Mouse (Mus musculus) gonadal fat pad, adult 2 months (tissue): ENCODE results near the gene Stxbp5. TPM values are rescaled to one million over a fixed set of nuclear protein-coding genes. Genes with fewer than 3 reads are reported as not detected.

Experiments
- DNase-seq: peaks from one replicate; pipeline ENCODE4 v3.0.0-alpha.2; 2012; ENCODE audit warnings: low read depth
- polyA plus RNA-seq: library from polyadenylated mRNA; depleted of rRNA; stranded (reverse); fragments of >200 nt; gene quantifications from 2 replicates; pipeline ENCODE4 v1.2.3, GENCODE M21; 2012

The Stxbp5 gene
- polyA plus RNA-seq, 1 experiment = 11.6 TPM

DNA sequence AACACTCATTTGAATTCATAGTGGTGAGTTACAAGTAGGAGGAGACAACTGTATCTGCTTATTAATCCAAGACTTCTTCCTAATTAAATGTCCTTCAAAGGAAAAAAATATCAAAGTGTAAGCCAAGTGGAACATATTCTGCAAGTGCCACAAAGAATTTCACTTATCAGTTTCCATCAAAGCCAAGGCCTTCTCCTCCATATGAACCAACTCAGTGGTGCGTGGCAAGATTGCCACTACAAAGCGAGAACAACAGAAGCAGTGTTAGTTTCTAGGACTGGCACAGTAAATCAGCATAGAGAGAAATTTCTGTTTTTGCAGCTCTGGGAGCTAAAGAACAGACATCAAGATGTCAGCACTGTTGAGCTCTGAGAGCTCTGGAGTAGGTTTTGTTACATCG lies 41.4 kb downstream of the Stxbp5 start:
- no peak for DNase-seq

DNA sequence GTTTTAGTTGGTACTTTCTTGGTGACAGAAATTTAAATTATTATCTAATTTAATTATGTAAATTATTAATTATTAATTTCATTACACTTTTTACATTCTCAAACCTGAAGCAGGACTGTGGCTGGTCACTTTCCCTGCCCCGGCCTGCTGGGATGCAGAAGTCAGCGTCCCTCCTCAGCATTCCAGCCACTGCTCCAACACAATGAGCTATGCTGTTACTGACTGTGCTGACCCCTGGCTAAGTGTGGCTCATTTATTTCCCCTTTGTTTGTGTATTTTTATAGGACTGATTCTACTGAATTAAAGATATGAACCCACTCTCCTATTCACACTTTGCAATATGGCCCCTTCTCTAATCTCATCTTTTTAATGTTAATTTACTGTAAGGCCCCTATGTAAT lies 43.0 kb downstream of the Stxbp5 start:
- DNase-seq = no peak

DNA sequence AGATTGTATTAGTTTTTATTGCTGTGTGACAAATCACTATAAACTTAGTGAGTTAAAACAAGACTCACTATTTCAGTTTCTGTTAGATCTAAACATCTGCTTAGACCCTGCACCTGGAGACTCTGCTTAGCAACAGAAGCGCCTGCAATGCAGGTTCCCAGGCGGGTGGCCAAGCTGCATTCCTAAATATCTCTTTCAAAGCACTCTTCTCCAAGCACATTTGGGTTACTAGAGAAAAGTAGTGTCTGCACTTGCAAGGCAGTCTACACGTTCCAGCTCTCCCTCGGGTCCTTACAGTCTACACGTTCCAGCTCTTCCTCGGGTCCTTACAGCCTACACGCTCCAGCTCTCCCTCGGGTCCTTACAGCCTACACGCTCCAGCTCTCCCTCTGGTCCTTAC lies 44.1 kb downstream of the Stxbp5 start:
- DNase-seq = no peak

DNA sequence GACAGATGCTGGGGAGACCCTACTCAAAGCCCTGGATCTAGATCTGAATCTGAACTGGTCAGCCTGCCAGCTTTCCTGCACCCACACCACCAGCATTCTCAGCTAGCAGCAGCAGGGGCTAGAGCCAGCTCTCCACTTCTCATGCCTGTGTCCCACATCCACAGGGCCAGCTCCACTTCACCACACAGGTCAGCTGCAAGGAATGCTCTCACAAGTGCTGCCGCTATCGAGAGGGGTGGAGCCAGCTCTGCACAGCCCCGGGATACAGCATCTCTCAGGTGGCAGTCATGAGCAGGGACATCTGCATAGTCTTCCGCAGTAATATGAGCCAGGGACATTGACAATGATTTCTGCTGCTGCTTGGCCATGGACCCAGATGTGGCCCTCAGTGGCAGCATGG lies 54.5 kb downstream of the Stxbp5 start:
- DNase-seq = no peak

DNA sequence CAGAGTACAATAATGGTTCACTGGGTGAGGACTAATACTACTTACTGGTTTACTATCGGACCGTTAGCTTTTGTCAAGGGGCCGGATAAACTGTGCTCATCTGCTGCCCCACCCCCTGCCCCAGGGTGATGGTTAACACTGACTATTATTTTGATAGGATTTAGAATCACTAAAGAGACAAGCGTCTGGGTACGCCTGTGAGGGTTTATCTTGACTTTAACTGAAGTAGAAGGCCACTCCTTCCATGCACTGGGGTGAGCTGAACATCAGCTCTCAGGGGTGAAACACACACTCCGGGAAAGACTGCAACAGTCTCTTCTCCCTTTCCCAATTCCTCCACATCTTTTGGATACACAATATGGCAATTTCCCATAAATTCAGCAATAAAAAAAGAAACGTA lies 61.5 kb downstream of the Stxbp5 start:
- DNase-seq = no peak

DNA sequence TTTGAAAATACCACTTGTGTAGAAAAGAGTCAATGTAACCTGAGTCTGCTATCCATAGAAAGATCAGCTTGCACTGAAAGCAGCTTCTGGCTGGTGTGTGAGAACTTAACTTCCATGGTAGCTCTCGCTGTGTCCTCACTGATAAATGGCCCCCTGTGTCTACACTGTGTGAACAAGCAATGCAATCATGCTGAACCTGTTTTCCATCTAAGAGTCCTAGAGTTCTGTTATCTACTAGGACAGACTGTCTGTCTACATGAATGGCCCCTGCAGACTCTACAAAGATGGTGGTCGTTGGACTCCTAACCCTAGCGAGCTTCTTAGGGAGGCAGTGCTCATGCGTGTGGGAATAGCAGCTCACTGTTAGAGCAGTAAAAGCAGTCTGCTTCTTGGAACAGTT lies 65.9 kb downstream of the Stxbp5 start:
- no peak for DNase-seq

DNA sequence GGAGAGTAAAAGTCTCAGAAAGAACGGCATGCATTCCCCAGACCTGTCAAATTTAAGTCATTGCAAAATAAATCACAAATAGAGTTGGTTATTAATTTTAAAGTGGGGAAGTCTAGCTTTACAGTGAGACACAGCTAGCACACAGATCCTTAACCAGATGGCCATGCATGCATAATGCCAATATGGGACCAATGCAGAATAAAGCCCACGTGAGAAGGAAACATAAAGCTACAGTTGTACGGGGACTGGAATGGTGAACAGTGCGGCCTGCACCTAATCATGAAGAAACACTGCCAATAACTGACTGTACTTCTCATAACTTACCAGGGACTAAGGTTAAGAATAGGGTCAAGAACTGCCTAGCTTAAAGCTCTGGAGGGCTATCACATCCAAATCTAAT lies 67.9 kb downstream of the Stxbp5 start:
- DNase-seq = no peak

DNA sequence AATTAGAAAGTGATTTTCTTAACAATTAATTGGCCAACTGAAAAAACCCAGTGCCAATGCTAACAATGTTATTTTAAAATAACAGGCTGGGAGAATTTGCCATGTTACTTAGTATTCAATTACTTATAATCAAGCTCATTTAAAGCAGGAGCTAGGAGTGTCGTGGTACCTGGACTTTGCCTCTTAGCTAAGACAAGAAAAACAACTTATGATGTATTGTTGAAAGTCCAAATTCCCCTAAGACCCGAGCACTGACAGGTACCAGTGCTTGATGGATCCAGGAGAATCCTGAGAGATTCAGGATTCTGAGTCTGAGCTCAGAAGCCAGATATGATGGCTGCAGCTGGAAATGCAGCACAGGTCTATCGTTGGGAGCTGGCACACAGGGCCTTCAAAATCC lies 71.1 kb downstream of the Stxbp5 start:
- DNase-seq = no peak

DNA sequence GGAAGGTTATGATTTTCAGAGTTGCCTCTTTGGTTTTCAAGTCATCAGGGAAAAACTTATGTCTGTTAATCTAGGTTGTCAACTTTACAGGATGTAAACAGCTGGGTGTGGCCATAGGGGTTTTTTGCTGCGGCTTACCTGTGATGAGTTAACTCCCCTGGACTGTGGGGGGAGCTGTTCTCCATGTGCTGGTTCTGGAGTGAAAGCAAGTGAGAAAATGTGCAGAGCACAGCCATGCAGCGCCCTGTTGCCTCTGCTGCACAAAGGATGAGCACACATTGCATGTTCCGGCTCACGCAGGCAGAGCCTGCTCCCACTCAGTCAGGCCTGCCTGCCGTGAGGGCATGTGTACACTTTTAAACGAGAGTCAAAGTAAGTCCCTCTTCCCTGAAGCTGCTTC lies 79.6 kb downstream of the Stxbp5 start:
- no peak for DNase-seq

DNA sequence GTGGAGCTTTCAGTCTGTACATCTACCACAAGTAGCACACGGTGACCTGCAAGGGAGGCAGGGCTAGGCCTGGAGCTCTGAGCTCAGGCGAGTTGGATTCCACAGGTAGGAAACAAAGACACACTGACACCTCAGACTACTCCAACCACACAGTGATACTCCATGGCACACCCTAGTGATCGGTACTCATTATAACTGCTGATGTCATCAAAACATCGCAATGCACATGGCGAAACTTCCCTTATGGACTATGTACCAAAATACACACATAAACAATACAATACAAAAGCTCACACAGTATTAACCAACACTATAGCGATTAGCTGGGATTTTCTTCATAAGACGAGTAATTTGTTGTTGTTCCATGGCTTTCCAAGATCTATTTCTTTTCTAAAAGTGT lies 82.3 kb downstream of the Stxbp5 start:
- DNase-seq = no peak

DNA sequence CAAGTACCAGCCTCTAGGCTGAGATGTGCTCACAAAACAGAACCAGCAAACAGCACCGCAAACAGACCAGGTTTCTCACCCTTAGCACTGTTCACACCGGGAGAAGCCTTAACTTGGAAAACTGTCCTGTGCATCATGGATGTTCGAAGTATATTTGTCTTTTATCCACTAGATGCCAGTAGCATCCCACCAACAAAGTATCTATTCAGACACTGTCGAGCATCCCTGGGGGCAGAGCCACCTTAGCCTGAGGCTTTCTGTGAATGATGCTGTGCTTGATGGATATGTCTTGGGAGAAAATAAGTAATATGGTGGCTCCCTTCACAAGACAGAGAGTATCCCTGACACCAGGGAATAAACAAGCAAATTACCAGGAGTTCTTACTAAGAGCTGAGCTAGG lies 87.0 kb downstream of the Stxbp5 start:
- DNase-seq = no peak

DNA sequence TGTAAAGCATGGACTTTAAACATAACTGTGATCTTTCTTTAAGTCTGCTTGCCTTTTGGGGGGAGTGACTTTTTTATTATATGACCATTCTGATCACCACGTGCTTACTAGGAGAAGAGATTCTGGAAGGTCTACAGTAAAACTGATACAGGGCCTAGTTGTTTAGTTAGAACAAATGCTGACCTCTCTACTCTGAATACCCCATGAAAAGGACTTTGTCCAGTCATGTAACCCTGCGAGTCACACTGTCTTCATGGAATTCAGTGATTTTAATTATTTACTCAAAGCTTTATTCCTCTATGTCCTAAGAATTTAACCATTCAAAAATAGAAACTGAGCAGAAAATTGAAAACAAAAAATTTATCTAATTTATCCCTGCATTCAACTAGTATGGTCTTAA lies 93.3 kb downstream of the Stxbp5 start:
- DNase-seq = no peak

DNA sequence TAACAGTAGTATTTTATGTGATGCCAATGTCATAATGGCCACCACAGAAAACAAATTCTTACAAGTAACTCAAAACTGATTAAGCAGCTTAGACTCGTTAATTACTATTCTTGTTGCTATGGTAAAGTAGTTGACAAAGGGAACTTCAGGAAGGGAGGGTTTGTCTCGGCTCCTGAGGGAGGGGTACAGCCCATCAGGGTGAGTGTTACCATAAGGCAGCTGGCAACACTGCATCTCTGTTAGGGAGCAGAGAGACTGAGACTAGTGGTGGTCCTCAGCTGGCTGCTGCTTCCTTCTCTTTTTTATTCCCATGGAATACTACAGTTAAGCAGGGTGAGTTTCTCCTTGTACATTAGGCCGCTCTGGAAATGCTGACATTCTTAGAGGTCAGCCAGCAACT lies 95.5 kb downstream of the Stxbp5 start:
- DNase-seq = no peak

DNA sequence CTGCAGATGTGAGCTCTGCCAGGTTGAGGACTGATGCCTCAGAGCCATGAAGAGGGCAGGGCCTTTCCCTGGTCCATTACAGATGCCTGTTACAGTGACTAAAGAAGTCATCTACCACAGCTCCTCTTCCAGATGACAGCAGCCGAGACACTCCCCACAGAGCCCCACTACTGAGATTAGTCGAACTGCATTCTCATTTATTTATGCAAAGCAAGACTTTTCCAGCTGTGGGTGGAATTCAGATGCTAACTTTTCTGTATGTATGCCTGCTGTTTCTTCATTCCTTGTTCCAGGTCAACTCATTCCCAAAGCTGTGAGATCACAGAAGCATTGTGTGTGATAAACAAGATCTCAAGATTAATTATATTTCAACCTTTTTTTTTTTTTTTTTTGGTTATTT lies 97.8 kb downstream of the Stxbp5 start:
- no peak for DNase-seq

DNA sequence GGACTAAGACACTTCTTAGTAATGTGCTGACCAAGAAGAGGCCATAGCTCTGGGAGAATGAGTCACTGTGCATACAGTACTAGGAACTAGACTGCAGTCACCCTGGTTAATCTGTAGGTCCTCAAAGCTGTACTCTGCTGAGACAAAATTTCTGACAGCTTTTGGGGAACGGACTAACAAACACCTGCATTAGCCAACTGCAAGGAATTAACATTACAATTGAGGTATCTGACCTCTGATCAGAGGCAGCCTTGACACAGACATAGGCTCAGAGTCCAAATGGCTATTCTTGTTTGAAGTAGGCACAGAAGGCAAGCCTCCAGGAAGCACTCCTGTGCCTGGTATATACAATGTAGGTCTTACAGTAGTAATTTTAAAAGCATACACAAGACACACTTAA lies 99.3 kb downstream of the Stxbp5 start:
- no peak for DNase-seq

DNA sequence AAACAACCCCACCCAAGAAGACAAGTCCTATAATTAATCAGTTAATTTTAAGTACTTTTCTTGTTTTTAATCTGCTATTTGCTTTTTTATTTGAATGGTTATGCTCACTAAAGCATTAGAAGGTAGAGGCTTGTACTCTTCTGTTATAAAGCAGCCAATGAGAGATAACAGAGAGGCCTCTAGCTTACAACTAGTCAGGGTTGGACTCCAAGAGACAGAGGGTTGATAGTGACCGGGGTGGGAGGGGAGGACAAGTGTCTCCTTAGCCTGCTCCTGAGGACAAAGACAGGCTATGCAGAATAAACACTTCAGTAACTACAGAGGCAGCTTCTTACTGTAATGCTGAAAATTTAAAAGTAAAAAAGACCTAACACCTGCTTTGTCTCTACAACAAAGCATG lies 101.8 kb downstream of the Stxbp5 start:
- no peak for DNase-seq

DNA sequence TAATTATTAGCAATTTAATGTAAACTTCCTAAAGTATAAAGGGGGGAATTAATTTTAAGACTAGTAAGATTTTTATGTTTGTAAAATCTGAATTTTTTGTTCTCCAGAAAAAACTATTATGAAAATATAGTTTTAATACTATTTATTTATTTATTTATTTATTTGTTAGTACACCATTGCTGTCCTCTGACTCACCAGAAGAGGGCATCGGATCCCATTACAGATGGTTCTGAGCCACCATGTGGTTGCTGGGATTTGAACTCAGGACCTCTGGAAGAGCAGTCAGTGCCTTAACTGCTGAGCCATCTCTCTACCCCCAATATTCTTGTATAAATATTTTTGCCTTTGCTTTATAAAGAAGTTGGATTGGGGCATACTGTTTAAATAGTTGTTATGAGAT lies 104.5 kb downstream of the Stxbp5 start:
- DNase-seq = no peak

DNA sequence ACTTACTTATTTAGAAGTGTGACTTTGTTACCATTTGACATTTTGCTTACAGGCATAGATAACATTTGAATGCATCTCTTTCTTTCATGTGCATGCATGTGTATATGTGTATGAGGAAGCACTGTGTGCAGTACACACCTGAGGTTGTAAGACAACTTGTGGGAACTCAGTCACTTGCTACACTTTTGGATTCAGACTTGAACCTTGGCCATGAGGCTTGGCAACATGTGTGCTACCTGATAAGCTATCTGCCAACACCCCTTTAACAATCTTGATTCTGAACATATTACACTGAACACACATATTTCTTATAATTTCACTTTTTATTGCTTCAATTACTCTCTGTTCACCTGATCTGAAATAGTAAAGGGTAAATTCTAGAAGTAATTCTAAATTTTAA lies 106.5 kb downstream of the Stxbp5 start:
- DNase-seq = no peak

DNA sequence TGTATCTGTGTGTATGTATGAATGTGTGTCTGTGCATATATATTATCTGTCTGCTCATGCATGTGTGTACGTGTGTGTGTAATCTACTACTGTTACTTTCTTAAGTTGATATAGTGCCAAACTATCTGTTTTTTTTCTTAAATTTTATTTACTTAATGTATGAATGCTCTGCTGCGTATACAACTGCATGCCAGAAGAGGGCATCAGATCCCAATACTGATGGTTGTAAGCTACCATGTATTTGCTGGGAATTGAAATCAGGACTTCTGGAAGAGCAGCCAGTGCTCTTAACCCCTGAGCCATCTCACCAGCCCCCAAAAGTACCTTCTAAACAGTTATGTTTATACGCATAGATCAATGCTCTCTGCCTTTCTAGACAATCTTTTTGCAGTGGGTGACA lies 109.9 kb downstream of the Stxbp5 start:
- no peak for DNase-seq

DNA sequence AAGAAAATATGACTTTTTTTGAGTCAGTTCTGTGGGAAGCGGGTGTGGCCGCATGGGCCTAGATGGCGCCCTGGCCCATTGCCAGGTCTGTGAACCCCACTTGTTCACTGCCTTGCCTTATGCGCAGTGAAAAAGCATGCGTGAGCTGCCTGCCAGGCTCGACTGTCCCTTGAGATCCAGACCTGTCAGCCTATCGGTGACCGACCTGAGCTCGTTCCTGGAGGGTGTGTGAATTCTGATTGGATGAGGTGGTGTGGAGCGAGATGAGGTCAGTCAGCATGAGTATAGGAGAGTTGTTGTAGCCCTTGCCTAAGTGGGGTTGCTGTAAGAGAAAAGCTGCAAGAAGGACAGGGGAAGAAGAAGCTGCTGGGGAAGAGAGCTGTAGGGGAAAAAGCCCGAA lies 114.4 kb downstream of the Stxbp5 start:
- DNase-seq = no peak

DNA sequence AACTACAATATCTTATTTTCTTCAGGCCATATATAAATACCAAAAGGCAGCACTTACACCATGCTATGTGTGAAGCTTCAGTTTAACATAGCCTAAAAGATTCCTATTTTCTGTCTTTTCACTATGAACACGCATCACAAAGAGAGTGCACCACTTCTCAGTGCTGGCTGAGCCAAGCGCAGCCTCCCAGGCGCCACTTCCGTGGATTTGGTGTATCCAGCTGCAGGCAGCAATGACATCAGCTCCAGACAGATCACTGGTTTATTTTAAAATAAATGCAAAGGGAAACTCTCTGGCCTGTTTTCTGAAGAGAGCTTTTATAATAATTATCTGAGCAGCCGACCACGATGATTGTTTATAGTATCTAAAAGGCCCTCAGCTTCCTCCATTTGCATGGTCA lies 115.2 kb downstream of the Stxbp5 start:
- DNase-seq = no peak

DNA sequence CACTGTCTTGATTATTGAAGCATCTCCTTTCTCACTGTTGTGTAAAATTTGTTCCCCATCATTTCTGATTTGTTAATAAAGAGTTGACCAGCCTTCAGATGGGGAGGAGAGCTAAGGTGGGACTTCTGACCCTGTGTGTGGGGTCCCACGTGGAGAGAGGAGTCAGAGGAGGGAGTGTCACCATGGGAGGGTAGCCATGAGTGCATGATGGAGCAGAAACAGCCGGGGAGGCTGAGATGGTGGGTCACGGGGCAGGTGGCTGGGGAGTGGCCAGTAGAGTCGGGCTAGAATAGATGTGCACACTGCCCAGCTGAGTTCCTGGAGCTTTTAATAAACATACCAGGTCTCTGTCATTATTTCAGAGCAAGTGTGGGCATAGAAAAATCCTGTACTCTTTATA lies 121.0 kb downstream of the Stxbp5 start:
- no peak for DNase-seq

DNA sequence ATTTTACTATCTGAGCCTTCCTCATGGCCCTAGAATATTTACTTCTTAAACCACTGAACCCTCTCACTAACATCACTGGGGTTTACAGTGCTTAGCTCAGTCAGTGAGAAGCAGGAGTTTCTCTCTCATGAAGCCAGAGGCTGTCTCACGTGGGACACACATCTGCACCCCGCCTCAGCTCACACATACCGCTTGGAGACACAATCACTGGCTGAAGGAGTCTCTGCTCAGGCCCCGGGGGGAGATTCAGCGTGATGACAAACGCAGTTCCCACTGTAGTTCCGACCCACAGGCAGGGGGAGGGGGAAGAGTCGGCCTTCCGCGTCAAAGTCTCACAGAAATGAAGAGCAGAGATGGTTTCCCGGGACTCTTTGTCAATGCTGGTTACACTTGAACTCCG lies 130.6 kb downstream of the Stxbp5 start:
- DNase-seq = no peak

DNA sequence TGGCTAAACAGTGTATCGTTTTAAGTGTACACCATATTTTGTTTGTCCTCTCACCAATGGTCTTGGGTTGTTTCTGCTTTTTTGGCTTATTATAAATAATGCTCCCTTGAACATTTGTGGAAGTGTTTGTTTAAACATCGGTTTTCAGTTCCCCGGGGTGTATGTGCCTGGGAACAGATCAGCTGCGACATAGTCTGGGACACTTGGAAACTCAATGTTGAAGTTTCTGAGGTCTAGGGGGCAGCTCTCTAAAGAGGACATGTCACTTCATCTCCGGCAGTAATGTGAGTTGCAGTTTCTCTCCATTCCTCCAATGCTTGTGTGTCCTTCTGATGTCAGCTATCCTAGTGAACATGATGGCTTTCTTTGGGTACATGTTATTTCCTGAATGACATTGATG lies 137.0 kb downstream of the Stxbp5 start:
- DNase-seq = no peak

DNA sequence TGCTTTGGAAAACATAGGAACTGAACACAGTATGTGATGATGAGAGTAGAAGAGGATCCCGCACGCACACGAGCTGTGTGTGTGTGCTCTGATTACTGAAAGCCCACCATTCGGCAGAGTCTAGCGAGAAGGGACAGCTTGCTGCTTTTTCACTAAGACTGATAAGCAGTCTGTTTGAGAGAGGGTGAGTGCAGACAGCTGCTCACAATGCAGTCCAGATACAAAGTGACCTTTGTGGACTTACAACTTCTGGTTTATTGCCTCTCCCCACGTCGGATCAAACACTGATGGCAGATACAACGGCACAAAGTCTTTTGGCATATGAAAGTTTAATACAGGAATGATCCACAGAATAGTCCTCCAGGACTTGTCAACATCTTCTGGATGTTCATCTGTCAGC lies 140.6 kb downstream of the Stxbp5 start:
- DNase-seq = no peak
